Comparison of ENCODE assay signal across 10 mouse cellular contexts in the genomic region with DNA sequence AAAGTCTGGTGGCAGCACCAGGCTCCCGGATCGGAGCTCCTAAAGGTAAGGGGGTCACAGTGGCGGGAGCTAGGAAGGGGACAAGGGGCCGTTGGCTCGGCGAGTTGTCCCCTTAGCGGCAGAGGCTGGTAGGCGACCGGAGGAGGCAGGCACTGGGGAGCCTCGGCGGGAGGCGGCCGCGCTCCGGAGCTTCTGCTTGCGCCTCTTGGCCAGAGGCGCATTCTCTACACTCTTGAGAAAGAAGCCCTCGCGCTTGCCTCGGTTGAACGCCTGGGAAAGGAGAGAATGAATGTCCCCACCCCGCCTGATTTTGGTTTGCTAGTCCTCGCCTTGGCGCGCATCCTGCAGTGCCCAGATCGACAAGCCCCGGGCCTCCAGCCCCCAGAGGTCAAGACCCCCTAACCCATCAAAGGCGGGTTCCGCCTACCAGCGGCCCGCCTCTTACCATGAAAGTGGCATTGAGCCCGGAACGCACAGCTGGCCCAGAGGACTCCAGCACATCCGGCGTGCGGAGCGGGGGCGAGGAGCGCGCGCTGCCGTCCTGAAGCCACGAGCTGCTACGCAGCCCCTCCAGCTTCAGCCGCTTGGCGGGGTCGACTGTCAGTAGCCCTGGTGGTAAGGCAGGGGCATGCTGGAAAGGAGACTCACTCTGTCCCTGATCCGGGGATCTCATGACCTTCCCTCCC. TPM values are rescaled to one million over a fixed set of nuclear protein-coding genes. Genes with fewer than 3 reads are reported as not detected.
A peak's percentile ranks its signal among the peaks of the same experiment; 100 is the strongest.
DNase-seq lines count a peak whose midpoint lies in the region; ATAC-seq lines count a peak whose summit lies in the region.
"Had no signal": no experiment of that assay in that cellular context is flagged by ENCODE, and none has a peak within 500 bp of the region (broad histone marks: within the 10 kb centered on the region; RNA-seq: fewer than 3 reads in every experiment).

No protein-coding gene starts in this region.

- H3K27me3 ChIP-seq in heart, embryonic 15.5 days: peaks cover 51% of the 10 kb centered on the region
- peaks cover 38% of the 10 kb centered on the region for H3K27me3 ChIP-seq in forebrain, embryonic 15.5 days
- H3K27me3 ChIP-seq in midbrain, embryonic 10.5 days (ENCODE audit: low read depth, poor library complexity, severe bottlenecking): peaks cover 79% of the 10 kb centered on the region
- H3K27me3 ChIP-seq: CH12.LX had no signal

- ATAC-seq in heart, embryonic 15.5 days (replicated peaks; ENCODE audit: insufficient number of reproducible peaks, insufficient read depth, low FRiP score, low read depth): no peak
- ATAC-seq in forebrain, embryonic 15.5 days (replicated peaks): no peak

- H3K4me1 ChIP-seq in heart, embryonic 15.5 days (replicated peaks): peaks cover 7% of the 10 kb centered on the region
- H3K4me1 ChIP-seq in forebrain, embryonic 15.5 days: peaks cover 23% of the 10 kb centered on the region
- peaks cover 33% of the 10 kb centered on the region for H3K4me1 ChIP-seq in midbrain, embryonic 10.5 days

- H3K27ac ChIP-seq in heart, embryonic 15.5 days: no peak overlapping the region
- no peak overlapping the region for H3K27ac ChIP-seq in forebrain, embryonic 15.5 days (replicated peaks)
- H3K27ac ChIP-seq in midbrain, embryonic 10.5 days (replicated peaks): no peak overlapping the region; the same call in 1 of the 2 replicates

- peak overlapping the region; percentile 3; the same call in 1 of the 2 replicates for H3K4me3 ChIP-seq in heart, embryonic 15.5 days
- peak overlapping the region; percentile 44 for H3K4me3 ChIP-seq in forebrain, embryonic 15.5 days
- H3K4me3 ChIP-seq in midbrain, embryonic 10.5 days: peak overlapping the region; percentile 56

- no peak overlapping the region for H3K9ac ChIP-seq in heart, embryonic 15.5 days
- H3K9ac ChIP-seq in forebrain, embryonic 15.5 days (replicated peaks): peak overlapping the region; percentile 30

- intact Hi-C loops in heart, postnatal 25 days (cut with DNase I): no loop called here

- H3K36me3 ChIP-seq in heart, embryonic 15.5 days: peaks cover 22% of the 10 kb centered on the region
- H3K36me3 ChIP-seq in forebrain, embryonic 15.5 days: no peaks in the 10 kb centered on the region
- no peaks in the 10 kb centered on the region for H3K36me3 ChIP-seq in midbrain, embryonic 10.5 days

- WGBS in heart, embryonic 15.5 days: 17% methylated on average over 42 of the region's 48 CpGs
- WGBS in forebrain, embryonic 15.5 days: 5% methylated on average over 48 of the region's 48 CpGs
- WGBS in midbrain, embryonic 10.5 days: under 1% methylated on average over 48 of the region's 48 CpGs

- H3K9me3 ChIP-seq in heart, embryonic 15.5 days (replicated peaks): no peaks in the 10 kb centered on the region
- no peaks in the 10 kb centered on the region for H3K9me3 ChIP-seq in forebrain, embryonic 15.5 days
- no peaks in the 10 kb centered on the region for H3K9me3 ChIP-seq in midbrain, embryonic 10.5 days (replicated peaks)

- peak overlapping the region; percentile 46 for H3K4me2 ChIP-seq in heart, embryonic 15.5 days
- peak overlapping the region; percentile 63 for H3K4me2 ChIP-seq in forebrain, embryonic 15.5 days (replicated peaks)

- DNase-seq in heart, postnatal 25 days (ENCODE audit: low spot score): no peak
- DNase-seq in R1 (ENCODE audit: low read depth, low spot score): peak; percentile 43
- peak; percentile 77 for DNase-seq in midbrain, embryonic 10.5 days (ENCODE audit: low spot score)
- no peak for DNase-seq in adrenal gland, postnatal 14 days
- no peak for DNase-seq in spleen, postnatal 14 days (ENCODE audit: low spot score in 2 of 2)
- no peak for DNase-seq in layer of hippocampus, adult 11-12 months (ENCODE audit: low spot score)
- DNase-seq: thymus, adult 2 months had no signal

RNA-seq across cellular contexts. Expression of a gene that starts 10.4 kb away (rescaled TPM):
- polyA plus RNA-seq in heart, embryonic 15.5 days (2015; fragmentation: Nextera tagmentation; extraction: Ambion mirVana): 15.3 and 20.4 TPM in 2 replicates
- 10 to 100 TPM; 17.2 to 19.0 TPM for total RNA-seq in heart, postnatal 25 days (2021)
- 7.1 and 7.7 TPM in 2 replicates for polyA plus RNA-seq in forebrain, embryonic 15.5 days (2015; fragmentation: Nextera tagmentation; extraction: Ambion mirVana)
- polyA plus RNA-seq in midbrain, embryonic 10.5 days (2016; fragmentation: Nextera tagmentation; extraction: Ambion mirVana): 5.0 and 7.9 TPM in 2 replicates
- total RNA-seq in adrenal gland, postnatal 14 days (2021): 21.4 and 21.7 TPM in 2 replicates

RNA-seq across cellular contexts. Expression of a gene that starts 28.0 kb away (rescaled TPM):
- polyA plus RNA-seq in heart, embryonic 15.5 days (2015; fragmentation: Nextera tagmentation; extraction: Ambion mirVana): 0.68 and 1.3 TPM in 2 replicates
- under 1 TPM; 0.55 to 0.73 TPM for total RNA-seq in heart, postnatal 25 days (2021)
- polyA plus RNA-seq in forebrain, embryonic 15.5 days (2015; fragmentation: Nextera tagmentation; extraction: Ambion mirVana): 0.40 and 0.71 TPM in 2 replicates
- 0.33 and 0.57 TPM in 2 replicates for polyA plus RNA-seq in midbrain, embryonic 10.5 days (2016; fragmentation: Nextera tagmentation; extraction: Ambion mirVana)
- 2.4 and 4.7 TPM in 2 replicates for total RNA-seq in adrenal gland, postnatal 14 days (2021)

Comparison
In these comparisons a context has a peak if more than half of its experiments do, and no peak if none do; other contexts are left out.
1. H3K4me3 ChIP-seq: peak in every context shown above with its lines; median percentile 56 in midbrain, embryonic 10.5 days; 44 in forebrain, embryonic 15.5 days; 3 in heart, embryonic 15.5 days.
2. DNase-seq: peak in R1 (single experiment) and midbrain, embryonic 10.5 days (single experiment); none in heart, postnatal 25 days (single experiment), adrenal gland, postnatal 14 days (single experiment), spleen, postnatal 14 days (0 of 2) and layer of hippocampus, adult 11-12 months (single experiment).